Mouse (Mus musculus) frontal cortex, postnatal 25 days (tissue): ENCODE results near the gene Ndc1.

Source experiments
- DNase-seq, 2 experiments: peaks; one replicate each; pipeline ENCODE4 v3.0.0; 2022; ENCODE audit warnings: low spot score in 2 of 2

Gene Ndc1

DNA sequence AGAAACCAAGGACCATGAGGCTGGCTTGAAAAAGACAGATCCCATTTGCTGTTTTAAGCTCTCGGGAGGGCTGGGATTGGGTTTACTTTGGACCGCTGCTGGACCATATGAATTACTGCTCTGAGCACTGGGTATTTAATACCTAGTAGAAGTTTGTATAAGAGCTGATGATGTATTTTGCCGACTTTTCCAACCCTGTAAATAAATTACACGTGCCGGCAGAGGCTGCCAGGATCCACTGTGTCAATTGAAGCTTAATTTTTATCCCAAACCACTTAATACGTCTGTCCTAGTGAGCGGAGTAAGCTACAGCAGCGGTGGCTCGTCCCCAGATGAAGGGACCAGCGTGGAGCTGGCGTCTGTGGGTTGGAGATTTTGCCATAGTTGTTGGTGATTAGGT, 74.7 kb downstream of the Ndc1 start:
- DNase-seq = no peak

DNA sequence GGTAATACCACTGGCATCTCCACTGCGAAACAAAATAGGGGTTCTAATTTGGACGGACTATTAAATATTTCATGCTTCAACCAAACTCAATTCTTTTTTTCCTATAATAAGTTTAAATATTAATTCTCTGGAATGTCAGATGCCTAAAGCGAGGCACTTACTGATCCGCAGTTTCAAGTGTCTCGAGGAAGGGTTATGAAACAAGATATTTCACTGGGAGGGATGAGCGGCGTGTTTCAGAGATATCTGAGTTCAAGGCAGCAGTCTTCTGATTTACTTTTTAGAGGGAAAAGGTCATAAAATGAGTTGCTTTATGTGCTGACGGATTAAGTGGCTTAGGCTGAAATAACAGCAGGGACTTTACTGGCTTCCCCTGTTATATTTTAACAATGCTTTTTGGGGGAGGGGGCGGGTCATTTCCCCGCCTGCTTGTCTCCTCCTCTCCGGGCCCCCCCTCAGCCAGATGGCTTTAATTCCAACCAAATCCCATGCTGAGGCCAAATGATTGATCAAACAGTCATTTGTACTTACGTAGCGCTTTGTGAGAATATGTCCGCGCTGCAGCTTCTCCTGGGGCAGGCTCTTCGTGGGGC, 75.4 kb downstream of the Ndc1 start:
- no peak for DNase-seq

DNA sequence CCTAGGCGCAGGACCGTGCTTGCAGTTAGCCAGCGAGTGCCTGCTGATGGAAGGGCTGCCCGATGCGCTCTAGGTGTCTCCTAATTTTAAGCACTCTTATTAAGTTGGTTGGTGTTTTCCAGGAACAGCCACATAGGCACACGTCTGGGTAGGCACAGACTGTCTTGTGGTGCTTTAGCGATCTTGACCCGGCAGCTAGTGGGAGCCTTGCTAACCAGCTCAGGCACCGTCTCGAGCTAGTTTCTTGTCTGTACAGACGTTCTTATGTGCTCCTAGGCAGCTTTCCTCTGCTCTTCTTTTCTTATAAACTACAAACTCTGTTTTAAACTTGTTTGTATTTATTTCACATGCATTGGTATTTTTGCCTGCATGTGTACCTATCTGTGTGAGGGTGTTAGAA, 76.0 kb downstream of the Ndc1 start:
- DNase-seq = no peak

DNA sequence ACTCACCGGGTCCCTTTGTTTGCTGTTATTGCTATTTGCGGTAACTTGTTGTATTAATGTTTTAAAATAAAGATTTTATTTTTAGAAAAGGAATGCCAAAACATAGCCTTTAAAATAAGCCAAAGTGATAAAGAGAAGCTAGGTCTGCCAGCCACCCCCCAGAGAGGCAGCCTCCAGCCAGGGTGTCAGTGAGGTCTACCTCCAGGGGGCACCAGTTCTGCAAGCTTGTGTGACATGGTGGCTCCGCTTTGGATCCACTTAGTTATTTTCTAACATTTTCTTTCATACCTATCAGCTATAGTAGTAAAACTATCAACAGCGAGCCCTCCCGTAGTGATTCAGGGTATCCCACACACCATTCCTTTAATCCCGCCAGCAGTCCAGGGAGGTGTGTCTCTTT, 80.9 kb downstream of the Ndc1 start:
- DNase-seq = no peak

DNA sequence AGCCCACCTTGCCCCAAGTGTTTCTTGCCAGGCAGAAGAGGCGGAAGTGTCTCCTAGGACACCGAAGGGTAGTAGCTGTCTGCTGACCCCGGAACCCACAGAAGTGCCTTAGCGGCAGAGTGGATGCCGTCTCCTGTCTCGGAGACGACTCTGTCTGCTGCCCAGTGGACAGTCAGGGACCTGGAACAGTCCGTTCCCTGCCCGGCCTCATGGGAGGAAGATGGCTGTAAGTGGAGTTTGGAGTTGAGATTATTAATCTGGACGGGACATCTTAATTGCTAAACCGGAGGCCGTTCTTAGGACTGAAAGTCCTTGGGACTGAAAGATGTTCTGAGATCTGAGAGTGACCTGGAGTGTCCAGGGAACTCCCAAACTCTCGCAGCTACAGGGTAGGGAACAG, 81.9 kb downstream of the Ndc1 start:
- DNase-seq = no peak

DNA sequence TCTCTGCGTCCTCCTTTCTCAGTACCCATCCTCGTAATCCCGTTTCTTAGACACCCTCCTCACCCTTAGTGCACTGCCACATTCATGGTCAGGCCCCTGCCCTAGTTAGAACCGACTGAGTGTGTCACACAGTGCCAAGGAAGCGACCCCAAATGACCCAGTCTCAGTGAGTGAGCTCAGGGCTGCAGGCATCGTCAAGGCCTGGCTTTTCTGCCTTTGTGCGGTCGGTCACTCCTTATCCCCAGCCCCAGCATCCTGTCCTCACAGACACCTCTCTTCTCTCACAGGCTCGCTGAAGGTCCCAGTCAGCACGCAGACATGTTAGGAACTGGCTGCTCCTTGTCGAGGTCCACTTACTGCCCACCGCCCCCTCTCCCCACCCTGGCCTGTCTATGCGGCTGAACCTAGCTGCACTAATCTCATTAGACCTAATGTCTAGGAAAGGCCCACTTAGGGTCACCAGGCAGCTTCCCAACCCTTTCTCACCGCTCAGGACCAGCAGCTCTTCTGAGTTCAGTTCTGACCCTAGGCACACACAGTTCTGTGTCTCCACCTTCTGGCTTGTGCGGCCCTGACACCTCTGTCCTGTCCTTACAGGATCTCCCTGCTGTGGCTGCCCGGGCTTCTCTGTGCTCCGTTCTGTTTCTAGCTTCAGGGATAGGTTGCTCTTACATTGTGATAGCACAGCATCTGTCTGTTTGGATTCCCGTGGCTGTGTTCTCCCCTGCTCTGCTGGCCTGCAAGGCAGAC, 84.9 kb downstream of the Ndc1 start:
- no peak for DNase-seq

DNA sequence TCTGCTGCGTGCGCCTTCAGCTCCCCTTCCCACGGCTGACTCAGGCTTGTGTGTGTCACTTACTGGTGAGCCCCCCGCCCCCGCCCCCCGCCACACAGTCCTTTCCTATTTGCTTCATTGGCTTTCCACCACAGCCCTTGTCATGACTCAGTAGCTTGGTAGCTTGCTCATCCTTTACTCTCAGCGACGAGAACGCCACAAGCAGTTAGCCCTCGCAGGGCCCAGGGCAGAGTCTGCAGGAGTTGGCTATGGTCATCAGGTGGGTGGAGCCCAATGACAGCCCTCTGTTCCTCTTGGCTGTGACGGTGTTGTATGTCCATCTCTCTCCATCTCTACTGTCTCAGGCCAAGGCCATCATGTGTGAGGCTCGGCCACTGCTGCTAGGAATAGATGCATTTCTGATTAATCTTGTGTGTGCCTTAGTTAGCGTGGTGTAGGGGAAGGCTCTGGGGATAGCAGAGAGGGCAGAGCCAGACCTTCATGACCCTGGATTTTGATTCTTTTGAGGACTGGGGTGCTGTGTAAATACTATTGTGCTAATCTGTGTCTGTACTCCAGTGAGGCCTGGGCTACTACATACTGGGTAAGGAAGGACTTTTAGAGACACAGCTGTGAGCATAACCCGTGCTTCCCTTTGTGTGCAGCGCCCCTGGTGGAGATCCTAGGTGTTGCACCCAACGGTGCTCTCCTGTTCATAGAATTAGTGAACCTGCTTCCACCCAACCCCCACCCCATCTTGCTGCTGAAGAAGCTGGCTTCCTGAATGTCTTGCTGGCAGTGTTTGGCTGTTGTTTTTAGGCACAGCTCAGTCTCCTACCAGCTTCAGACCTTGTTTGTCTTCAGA, 85.8 kb downstream of the Ndc1 start:
- DNase-seq = peak; percentile 71 to 76

DNA sequence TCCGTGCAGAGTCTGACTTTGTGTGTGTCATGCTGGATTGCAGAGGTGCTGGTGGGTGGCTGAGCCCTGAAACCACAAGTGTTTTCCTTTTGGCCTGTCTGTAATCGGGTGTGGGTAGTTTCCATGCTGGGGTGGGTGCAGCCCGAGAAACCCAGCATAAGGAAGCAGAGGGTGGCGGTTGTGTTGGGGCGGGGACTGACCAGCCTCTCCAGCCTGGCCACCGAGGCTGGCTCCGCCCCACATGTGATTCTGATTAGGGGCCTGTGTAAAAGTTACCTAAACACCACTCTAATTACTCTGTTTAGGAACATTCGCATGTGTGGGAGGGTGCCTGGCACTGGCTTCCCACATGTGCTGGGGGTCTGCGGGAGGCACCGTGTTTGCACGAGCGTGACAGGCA, 90.0 kb downstream of the Ndc1 start:
- DNase-seq = no peak

DNA sequence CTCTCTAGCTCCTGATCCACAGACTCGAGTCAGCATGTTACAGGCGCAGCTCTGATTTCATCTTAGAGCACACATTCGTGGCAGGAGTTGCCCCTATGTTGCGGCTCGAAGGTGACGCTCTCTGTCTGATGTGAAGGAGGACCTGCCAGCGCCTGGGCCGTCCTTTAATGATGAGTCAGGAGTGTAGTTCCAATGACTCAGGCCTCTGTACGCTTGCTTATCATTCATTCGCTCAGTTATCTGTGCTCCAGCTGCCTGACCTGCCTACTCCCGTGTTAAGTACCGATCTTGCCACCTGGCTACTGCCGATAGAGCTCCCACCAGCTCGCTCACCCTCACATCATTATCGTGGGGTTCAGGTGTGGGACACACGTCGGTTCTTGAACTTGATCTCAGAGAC, 91.3 kb downstream of the Ndc1 start:
- no peak for DNase-seq

DNA sequence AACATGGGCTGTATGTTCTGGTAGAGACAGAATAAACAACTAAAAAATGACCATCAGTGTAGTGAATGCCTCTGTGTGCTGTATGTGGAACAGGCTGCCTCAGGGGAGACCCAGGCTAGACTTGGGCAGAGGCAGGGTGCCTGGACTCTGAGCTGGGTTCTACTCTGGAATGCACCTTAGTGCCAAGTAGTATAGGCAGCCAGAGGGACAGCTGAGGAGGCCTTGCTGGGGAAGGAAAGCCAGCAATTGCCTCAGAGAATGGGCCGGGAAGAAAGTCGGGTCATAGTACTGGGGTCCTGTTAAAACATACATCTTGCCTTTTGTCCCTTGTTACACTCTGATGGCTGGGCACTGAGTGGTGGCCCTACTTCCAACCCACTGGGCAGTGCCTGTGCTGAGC, 91.9 kb downstream of the Ndc1 start:
- no peak for DNase-seq

DNA sequence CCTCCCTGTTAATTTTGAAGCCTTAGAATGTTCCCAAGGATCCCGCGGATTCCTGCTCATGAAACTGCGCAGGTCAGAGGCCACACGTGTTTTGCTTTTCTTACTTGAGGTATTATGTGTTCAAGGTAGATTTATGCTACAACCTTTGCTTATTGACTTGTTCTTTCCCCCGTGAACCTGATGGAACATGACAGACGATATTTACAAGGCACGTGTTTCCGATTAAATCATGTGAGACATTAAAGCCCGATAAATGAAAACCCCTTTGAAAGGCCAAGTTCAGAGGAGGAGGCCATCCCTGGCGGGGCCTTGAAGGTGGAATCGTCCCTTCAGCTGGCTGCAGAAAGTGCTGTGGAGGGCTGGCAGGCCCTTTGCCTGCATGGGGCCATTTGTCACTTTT, 92.9 kb downstream of the Ndc1 start:
- DNase-seq = no peak
